Mouse (Mus musculus) G1E (cell line): ENCODE measurements around the gene Slc22a21.

ENCODE experiments used
- CTCF ChIP-seq: IDR thresholded peaks from 2 replicates; pipeline ENCODE4 v1.5.1; 2012; ENCODE audit warnings: low read depth, low read length, inconsistent platforms, mixed read lengths
- GATA1 ChIP-seq: IDR thresholded peaks from 2 replicates; pipeline ENCODE4 v1.6.1; 2012; ENCODE audit warnings: borderline replicate concordance, low read length, inconsistent platforms, mixed read lengths

DNA sequence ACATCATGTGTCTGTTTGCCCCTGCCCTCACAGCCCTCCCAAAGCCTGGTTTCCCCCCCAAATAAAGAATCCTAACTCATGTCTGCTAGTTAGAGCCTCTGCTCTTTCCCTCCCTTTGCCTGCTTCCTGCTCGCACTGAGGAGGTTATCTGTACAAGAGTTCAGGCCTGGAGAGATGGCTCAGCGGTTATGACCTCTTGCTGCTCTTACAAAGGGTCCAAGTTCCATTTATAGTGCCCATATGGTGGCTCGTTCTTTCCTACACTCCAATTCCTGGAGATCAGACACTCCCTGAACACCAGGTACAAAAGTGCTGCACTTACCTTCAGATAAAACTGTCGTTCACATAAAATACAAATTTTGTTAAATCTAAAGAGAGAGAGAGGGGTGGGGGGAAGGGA, 7.9 kb upstream of the Slc22a21 start:
- no peak for TF ChIP-seq CTCF
- TF ChIP-seq GATA1: no peak
